Mouse (Mus musculus) lung, postnatal 25 days (tissue): Measurements from ENCODE around the gene Tap1.

Experiments
- DNase-seq: peaks from one replicate; pipeline ENCODE4 v3.0.0; 2022; ENCODE audit warnings: low spot score

The Tap1 gene

DNA sequence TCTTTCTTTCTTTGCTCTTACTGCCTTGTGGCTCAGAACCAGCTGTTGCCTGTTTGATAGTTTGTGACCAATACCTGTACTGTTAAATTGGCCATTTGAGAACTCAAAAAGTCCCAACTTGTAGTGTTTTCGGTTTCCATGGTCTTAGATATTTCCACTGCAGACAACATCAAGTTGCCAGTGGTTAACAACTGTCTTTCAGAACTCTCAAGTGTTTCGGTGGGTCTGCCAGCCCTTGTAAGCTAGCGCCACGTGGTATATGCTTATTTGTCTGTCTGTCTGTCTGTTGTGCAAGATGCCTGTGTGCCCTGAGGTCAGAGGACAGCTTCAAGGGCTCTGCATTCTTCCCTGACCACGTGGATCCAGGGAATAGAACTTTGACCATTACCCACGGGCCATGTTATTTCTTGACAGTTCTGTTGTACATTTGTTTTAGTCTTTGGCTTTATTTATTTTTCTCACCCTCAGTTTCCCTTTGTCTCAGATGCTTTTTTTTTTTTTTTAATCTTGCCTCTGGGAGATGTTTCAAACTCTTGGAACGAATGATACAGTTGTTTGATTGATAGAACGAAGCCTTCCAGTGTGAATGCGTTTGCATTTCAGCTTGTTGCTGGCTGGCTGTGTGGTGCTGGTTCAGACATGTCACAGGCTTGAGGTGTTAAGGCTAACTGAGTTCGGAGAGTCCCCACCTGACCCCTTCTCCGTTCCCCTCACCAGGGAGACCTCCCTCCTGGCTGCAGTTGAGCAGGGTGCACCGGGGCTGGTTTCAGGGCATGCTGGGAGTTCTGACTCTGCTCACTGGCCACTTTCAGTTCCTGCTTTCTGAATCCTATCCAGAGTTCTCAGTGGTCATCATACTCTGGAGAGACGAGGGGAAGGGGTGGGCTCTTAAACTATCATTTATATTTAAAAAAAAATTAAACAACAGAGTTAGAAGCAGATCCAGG, 7.2 kb upstream of the Tap1 start:
- no peak for DNase-seq

DNA sequence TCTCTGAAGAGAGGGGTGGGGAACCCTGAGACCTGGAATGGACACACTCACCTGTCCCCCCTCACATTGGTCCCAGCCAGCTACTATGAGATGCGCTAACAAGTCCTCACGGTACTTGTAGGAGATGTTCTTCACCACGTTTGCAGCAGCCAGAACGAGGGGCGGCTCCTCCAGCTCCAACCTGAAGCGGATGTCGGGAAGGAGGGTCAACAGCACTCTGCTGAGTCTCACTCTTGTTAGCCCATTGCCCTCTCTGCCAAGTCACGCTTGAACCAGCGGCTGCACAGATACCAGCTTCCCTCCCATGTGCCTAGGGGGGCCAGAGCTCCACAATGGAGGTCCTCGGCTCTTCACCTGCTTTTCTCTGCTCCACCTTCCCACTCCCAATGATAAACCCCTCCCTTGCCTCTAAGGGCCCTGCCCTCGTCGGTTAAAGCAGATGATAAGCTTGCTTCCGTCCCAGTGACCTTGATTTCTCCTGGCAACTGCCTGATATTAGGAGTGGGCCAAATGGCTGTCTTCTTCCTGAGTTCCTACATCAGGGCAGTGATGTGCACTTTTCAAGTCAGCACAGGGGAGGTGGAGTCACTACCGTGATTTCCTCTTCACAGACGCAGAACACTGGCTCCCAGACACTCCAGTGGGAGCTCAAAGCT, 3.7 kb upstream of the Tap1 start:
- DNase-seq: no peak

DNA sequence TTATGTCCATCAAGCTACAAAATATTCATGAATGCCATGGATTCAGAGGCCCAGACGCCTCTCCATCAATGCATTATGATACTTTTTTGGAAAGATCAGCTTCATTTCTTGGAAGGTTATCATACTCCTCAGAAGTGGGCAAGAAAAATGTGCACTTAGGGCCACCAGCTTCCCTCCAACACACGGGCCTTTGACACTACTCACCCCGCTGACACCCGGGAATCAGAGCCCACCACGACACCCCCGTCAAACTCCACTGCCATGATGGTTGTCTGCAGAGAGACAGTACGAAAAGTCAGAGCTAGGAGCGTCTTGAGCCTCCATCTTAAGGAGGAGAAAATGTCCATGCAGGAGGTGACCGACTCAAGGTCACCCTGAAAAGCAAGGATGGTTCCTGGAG, 1.8 kb upstream of the Tap1 start:
- DNase-seq: no peak

DNA sequence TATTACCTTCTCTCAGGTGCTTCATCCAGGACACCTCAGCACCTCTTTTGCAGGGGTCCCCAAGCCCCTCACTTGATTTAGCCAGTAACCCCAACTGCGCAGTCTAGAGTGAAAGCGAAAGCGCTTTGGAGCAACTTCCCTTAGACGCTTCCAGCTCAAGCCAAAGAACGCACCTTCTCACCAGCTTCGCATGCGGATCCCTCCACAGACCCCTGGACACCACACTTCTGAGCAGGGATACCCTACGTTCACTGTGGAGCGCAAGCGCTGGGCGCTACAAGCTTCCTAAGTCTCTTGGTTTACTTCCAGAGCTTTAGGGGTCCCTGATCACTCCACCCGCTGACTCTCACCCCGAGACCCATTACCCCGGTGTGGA, 480 bp upstream of the Tap1 start:
- peak; percentile 47 for DNase-seq

DNA sequence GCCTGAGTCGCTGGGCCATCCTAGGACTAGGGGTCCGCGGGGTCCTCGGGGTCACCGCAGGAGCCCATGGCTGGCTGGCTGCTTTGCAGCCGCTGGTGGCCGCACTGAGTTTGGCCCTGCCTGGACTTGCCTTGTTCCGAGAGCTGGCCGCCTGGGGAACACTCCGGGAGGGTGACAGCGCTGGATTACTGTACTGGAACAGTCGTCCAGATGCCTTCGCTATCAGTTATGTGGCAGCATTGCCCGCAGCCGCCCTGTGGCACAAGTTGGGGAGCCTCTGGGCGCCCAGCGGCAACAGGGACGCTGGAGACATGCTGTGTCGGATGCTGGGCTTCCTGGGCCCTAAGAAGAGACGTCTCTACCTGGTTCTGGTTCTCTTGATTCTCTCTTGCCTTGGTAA, 657 bp downstream of the Tap1 start:
- DNase-seq: no peak

DNA sequence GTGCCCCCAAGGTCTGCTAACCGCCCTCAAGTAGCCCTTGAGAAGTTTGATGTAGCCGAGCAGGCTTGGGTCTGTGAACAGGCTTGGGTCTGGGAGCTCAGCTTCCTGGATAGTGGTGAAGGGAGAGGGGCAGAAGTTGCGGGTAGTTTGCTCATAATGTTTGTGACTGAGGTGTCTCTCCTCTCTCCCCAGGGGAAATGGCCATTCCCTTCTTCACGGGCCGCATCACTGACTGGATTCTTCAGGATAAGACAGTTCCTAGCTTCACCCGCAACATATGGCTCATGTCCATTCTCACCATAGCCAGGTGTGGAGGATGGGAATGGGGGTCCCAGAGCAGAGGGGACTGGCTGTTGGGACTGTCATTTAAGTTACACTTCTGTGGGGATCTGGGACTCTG, 1.6 kb downstream of the Tap1 start:
- DNase-seq: no peak

DNA sequence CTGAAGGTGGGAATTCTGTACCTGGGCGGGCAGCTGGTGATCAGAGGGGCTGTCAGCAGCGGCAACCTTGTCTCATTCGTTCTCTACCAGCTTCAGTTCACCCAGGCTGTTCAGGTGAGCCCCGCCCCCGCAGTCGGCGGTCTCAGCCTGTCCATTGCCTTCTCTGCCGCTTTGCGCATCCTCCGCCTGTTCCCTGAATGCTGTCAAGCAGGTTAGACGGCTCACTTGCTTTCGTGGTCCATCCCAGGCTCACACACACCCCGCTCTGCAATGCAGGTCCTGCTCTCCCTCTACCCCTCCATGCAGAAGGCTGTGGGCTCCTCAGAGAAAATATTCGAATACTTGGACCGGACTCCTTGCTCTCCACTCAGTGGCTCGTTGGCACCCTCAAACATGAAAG, 5.5 kb downstream of the Tap1 start:
- DNase-seq: no peak

DNA sequence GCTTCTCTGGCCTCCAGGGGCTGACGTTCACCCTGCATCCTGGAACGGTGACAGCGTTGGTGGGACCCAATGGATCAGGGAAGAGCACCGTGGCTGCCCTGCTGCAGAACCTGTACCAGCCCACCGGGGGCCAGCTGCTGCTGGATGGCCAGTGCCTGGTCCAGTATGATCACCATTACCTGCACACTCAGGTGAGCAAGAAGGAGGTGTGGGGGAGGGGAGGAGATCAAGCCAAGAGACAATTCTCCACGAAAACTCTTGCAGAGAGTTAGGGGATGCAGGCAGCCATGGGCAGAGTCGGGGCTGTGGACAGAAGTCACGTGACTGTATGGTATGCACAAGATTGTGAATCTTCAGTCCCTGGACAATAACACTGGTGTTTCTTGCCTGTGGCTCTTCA, 6.1 kb downstream of the Tap1 start:
- DNase-seq: no peak

DNA sequence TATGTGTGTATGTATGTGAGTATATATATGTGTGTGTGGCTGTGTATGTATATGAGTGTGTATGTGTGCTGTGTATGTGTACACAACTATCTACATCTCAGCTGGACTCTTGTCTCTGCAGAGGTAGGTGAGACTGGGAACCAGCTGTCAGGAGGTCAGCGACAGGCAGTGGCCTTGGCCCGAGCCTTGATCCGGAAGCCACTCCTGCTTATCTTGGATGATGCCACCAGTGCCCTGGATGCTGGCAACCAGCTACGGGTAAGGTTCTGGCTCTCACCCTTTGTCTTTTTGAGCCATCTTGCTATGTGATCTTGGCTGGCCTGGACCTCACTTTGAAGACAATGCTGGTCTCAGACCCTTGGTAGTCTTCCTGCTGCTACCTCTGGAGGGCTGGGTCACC, 7.4 kb downstream of the Tap1 start:
- DNase-seq: no peak

DNA sequence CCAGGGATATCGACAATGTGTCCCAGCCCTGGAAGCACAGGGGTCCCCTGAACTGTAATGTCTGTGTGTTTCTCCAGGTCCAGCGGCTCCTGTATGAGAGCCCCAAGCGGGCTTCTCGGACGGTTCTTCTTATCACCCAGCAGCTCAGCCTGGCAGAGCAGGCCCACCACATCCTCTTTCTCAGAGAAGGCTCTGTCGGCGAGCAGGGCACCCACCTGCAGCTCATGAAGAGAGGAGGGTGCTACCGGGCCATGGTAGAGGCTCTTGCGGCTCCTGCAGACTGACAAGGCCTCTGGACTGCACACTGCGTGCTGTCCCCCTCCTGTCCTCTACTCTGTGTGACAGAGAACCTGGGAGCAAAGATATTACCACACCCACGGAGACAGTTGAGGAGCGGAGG, 9.1 kb downstream of the Tap1 start:
- no peak for DNase-seq

DNA sequence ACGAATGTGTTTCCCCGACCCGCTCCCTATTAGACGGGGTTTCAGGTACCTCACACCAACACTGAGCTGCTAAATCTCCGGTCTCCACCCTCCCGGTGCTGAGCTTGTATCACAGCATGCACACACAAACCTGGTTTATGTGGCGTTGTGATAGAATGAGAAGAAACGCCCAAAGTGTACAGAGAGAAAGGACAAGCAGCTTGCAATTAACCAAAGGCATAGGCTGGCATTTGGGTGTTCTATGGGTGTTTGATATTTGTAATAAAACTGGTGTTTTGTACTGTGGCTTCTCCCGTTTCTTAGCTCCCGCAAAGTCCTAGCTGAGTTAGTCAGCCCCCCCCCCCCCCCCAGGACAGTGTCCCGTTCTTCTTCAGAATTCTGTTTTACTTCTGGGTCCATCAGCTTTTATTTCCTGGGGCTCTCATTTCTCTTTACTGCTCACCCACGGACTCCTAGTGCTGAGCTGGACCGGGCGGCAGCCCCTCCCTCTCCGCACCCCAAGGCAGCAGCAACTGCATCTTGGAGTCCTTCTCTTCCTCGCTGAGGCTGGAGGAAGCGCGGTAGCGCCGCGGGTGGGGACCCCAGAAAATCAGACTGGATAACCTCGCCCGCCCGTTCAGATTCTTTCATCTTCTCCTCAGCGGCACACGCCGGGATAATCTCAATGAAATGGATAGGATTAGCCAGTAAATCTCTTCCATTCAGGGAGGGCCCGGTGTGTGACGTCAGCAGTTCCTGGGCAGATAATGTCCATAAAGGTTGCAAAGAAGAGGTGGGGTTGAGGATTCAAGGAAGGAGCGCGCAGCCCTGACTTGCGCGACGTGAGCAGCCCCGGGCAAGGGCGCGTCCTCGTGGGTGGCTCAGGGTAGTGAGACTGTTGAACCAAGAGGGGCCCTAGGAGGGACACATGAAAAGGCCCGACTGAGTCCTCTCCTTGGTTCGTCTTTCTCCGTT, 9.9 kb downstream of the Tap1 start, which contains the start of gene Psmb8:
Gene Psmb8 (plus strand): TSS at position 781 of the 954 bp plus-strand sequence.
- peak; percentile 96 for DNase-seq

DNA sequence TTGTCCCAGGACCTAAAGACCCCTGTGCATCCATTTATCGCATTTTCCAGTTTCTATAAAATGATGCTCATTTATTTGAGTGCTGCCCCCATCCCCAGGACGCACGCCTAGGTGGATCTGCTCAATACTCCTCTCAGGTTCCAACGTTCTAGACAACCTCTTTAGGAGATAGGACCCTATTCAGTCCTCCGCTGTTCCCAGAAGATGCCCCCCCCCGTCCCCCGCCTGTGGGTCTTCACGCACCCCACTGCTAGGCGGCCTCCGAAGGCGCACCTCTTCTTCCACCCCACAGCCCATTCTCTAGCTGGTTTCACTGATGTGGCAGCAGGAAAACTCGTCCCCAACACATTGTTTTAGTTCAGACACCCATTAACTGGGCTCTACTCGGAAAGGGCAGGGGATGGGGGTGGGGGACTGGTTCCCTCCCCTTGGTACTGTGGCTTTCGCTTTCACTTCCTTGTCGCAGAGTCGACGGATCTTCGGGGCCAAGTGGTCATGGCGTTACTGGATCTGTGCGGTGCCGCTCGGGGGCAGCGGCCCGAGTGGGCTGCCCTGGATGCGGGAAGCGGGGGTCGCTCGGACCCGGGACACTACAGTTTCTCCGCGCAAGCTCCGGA, 10.7 kb downstream of the Tap1 start:
- peak; percentile 85 for DNase-seq

DNA sequence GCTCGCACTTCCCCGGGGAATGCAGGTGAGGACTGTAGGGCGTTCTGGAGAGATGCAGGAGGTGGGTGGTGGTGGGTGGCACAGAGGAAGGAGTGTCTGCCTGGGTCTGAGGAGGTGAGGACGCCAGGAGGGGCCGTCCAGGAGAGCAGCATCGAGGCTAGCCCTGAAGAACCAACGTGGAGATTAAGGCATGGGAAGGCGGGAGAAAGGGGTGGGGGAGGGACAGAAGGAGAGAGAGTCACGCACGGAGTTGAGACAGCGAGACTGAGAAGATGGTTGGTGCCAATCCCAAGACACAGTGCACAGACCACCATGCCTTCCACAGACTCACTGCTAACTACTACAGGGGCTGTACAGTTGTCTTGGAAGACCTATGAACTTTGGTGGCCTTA, 11.2 kb downstream of the Tap1 start:
- no peak for DNase-seq

DNA sequence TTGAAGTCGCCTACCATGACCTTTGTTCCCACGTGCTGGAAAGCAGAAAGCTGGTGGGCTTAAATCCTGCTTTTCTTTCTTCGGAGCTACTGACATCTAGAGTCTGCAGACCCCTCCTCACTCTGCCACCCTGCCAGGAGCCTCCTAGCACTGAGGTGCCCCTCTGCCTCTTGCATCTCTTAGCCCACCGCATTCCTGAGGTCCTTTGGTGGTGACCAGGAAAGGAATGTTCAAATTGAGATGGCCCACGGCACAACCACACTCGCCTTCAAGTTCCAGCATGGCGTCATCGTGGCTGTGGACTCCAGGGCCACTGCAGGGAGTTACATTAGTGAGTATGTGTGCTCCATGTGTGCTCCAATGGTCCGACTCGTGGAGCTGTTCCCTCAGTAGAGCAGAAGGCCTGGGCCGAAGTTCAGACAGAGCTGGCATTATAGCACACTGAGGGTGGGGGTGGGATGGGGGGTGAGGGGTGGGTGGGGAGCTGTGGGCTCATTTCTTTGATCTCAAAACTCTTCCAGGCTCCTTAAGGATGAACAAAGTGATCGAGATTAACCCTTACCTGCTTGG, 11.8 kb downstream of the Tap1 start:
- no peak for DNase-seq

DNA sequence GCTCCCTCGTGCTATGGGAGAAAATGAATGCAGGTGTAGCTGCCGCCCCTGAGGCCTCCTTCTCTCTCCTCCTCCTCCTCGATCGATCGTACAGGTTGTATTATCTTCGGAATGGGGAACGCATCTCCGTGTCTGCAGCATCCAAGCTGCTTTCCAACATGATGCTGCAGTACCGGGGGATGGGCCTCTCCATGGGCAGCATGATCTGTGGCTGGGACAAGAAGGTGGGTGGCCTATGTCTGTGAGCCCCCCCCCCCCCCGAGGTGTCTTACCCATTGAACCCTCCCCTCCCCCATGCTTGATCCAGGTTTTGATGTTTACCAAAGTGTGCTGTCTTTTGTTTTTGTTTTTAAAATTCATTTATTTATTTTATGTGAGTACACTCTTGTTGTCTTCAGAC, 12.7 kb downstream of the Tap1 start:
- DNase-seq: no peak

DNA sequence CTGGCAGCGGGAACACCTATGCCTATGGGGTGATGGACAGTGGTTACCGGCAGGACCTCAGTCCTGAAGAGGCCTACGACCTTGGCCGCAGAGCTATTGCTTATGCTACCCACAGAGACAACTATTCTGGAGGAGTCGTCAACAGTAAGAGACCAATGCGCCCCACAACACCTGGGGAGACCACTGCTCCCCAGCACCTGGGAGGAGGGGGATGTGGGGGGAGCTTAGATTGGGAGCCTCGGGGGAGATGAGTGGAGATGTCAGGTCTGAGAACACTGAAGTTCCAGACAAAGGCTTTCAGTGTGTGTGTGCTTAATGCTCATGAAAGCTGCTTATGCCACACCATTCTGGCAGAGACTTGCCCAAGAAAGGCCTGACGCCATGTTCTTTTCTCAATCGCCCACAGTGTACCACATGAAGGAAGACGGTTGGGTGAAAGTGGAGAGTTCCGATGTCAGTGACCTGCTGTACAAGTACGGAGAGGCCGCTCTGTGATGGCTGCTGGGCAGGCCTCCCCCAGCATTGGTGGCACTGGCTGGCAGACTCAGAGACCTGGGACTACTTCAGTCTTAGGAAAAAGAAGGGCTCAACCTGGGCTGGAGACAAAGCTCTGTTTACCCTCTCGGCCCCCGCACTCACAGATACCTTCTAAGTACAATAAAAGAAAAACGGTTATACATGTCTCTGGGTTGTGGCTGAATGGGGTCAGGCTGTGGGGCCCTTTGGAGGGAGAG, 13.6 kb downstream of the Tap1 start:
- DNase-seq: no peak

DNA sequence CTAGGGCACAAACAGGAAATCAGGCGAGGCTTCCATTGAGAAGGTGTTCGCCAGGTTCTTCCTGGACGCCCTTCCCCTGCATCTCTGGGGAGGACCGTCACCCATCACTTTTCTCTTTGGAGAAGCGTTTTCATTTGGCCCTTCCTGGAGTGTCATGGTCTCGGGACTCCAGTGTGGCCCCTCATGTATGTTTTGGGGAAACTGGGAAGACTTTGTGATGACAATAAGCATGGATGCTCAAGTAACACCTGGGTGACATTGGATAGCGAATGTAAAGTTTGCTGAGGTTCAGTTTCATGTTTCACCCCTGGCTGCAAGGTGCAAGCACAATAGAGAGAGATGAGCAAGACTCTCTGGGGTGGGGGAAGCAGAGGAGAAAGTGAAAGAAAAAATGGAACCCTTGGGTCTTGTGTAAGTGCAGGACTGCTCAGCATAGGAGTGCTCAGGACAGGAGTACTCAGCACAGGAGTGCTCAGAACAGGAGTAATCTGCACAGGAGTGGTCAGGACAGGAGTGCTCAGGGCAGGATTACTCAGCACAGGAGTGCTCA, 14.2 kb downstream of the Tap1 start:
- DNase-seq: no peak

DNA sequence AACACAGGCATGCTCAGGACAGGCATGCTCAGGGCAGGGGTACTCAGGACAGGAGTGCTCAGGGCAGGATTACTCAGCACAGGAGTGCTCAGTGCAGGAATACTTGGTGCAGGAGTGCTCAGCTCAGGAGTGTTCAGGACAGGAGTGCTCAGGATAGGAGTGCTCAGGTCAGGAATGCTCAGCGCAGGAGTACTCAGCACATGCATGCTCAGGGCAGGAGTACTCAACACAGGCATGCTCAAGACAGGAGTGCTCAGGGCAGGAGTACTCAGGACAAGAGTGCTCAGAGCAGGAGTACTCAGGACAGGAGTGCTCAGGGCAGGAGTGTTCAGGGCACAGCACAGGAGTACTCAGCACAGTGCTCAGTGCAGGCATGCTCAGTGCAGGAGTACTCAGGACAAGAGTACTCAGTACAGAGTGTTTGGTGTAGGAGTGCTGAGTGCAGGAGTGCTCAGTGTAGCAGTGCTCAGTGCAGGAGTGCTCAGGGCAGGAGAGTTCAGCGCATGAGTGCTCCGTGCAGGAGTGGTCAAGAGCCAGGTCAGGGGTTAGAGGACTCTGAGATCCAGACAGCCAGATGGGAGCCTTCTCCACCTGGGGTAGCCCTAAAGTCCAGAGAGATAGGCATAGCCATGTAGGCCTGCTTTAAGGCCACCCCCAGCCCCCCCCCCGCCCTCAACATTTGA, 15.5 kb downstream of the Tap1 start:
- DNase-seq: no peak

DNA sequence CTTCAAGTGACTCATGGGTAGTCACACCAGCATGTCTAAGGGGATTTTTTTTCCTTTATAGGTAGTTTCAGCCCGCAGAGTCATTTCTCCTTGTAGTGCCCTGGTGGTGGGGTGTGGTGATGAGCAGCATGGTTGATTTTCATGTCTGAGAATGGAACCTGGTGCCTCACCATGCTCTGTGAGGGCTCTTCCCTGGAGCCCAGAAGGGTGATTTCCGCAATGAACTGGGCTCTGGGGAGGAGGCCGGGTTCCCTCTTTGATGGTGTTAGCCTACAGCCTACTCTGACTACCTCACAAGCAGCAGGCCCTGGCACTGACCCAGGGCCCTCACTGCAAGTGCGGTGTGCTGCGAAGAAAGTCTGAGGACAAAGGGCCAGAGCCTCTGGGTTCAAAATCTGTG, 16.1 kb downstream of the Tap1 start, which contains the start of gene Tap2:
Gene Tap2 (plus strand): TSS at position 84 of the 400 bp plus-strand sequence.
- DNase-seq: no peak
